Mouse (Mus musculus) kidney, adult 2 months (tissue): Measurements from ENCODE around the gene Vps16. TPM values are rescaled to one million over a fixed set of nuclear protein-coding genes. Genes with fewer than 3 reads are reported as not detected.

ENCODE experiments used
- DNase-seq: peaks from one replicate; pipeline ENCODE4 v3.0.0; 2021
- H3K27ac ChIP-seq: fragments of 200-500 bp; 2 replicates; pipeline ENCODE4 v1.5.1; 2012; ENCODE audit warnings: low read depth, low read length, control low read depth, inconsistent platforms; ENCODE audit not compliant: insufficient read depth
- H3K27me3 ChIP-seq: fragments of 200-500 bp; replicated peaks from 2 replicates; pipeline ENCODE4 v1.6.1; 2012; ENCODE audit warnings: mild to moderate bottlenecking, moderate library complexity, low read length, inconsistent platforms; ENCODE audit not compliant: control insufficient read depth, insufficient read depth
- H3K36me3 ChIP-seq: fragments of 200-500 bp; 2 replicates; pipeline ENCODE4 v1.6.1; 2012; ENCODE audit warnings: mild to moderate bottlenecking, moderate library complexity, low read length, inconsistent platforms; ENCODE audit not compliant: control insufficient read depth, insufficient read depth
- H3K4me1 ChIP-seq: fragments of 200-500 bp; 2 replicates; pipeline ENCODE4 v1.6.1; 2011; ENCODE audit warnings: low read length; ENCODE audit not compliant: control insufficient read depth, insufficient read depth
- H3K4me3 ChIP-seq: fragments of 200-500 bp; 2 replicates; pipeline ENCODE4 v1.5.1; 2011; ENCODE audit warnings: mild to moderate bottlenecking, low read depth, low read length, control low read depth; ENCODE audit not compliant: insufficient read depth
- CTCF ChIP-seq: fragments of 200-500 bp; conservative IDR thresholded peaks from 2 replicates; pipeline ENCODE4 v1.5.1; 2011; ENCODE audit warnings: low read depth, mild to moderate bottlenecking, control low read depth, low read length, moderate library complexity, mixed read lengths; ENCODE audit not compliant: insufficient read depth, insufficient read length
- POLR2A ChIP-seq: fragments of 200-500 bp; IDR thresholded peaks from one replicate; pipeline ENCODE4 v1.6.1; 2011; ENCODE audit warnings: low read depth, low read length, control low read depth
- WGBS: fragments of 180-500 bp; shearing (Covaris S2); methylation state at CpG from one replicate; pipeline ENCODE4 v1.1.7; 2018; 5-methylcytosine and 5-hydroxymethylcytosine counted together
- polyA plus RNA-seq: library from polyadenylated mRNA; depleted of rRNA; stranded (reverse); fragments of >200 nt; gene quantifications from 2 replicates; pipeline ENCODE4 v1.2.3, GENCODE M21; 2012

Gene Vps16
- polyA plus RNA-seq, 1 experiment, result 56.0 TPM

DNA sequence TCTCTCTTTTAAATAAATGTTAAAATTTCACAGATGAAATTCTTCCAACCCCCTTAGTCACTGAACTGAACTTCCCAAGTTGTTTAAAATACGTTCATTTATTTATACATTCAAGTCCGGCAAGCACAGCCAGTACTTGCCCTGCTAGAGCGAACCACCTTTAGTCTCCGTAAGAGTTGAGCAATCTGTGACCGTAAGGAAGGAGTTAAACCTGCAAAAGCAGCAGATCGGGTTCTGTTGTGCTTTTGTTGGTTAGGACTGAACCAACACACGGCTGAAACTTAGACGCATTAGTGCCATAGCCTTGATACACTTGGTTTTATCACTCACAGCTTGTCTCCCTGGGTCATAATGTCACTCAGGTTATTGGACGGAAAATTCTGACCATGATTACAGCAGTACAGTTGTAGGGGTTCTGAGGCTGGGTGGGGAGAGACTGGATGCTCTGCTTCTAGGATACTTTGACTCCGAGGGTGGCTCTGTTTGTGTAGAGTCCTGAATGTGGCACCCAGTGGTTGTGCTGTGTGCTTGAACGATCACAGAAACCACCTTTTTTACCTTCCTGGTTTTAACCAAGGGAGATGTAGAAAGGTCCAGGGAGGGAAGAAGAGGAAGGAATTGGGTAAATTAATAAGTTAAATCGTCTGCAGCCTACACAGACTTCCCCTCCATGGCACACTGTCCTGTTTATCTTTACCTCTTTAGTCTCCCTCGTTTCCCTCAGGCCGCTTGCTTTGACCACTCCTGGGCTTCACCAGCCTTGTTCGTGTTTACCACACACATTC is 37.3 kb downstream of the Vps16 start:
- H3K4me1 ChIP-seq, result peaks cover 6% of the 10 kb centered on the region; the same call in 1 of the 2 replicates
- no peak for TF ChIP-seq CTCF
- no peak for TF ChIP-seq POLR2A
- WGBS, result 55% methylated on average over 15 of the region's 15 CpGs
- H3K36me3 ChIP-seq, result no peaks in the 10 kb centered on the region
- no peak overlapping the region for H3K27ac ChIP-seq
- H3K4me3 ChIP-seq, result no peak overlapping the region
- H3K27me3 ChIP-seq, result no peaks in the 10 kb centered on the region
- DNase-seq, result no peak

DNA sequence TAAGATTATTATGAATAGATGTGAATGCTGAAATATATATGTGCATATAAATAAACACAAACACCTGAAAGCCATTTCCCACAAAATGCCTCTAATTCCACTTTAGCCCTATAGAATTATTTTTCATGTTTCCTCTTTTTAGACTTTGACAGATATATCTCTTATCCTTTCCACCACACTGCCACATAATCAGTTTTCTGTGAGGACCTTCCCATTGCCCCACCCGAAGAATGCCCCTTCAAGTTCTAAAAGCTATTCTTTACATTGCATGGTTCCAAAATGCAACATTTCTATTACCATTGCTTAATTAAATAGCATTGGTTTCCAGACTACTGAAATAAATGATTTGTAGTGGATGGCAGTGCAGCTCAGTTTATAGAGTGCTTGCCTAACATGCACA is 42.3 kb downstream of the Vps16 start:
- DNase-seq, result no peak
- WGBS, result 93% methylated on average over 1 of the region's 1 CpGs
- H3K27ac ChIP-seq, result no peak overlapping the region
- H3K27me3 ChIP-seq, result no peaks in the 10 kb centered on the region
- 0 out of 2 replicates have a peak, but pooled peaks cover 6% of the 10 kb centered on the region for H3K4me1 ChIP-seq
- TF ChIP-seq CTCF, result no peak
- TF ChIP-seq POLR2A, result no peak
- no peak overlapping the region for H3K4me3 ChIP-seq
- no peaks in the 10 kb centered on the region for H3K36me3 ChIP-seq

DNA sequence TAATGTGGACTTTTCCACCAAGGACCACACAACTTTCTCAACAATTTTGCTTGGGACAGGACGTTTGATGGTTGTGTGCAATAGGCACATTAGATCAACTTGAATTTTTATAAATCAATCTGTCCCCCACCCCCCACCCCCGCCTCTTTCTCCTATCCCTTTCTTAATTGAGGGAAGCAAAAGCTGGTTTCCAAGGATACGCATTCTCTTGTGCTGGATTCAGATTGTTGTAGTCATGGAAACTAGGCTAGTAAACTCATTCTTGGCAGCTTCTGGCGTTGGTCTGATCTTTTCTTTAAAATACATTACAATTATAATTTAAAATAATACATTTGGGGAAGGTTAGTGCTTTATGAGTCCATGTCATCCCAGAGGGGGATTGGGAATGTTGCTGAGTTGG is 45.2 kb downstream of the Vps16 start:
- Histone ChIP-seq H3K4me1 (peaks cover 14% of the 10 kb centered on the region), H3K27me3 (no peaks in the 10 kb centered on the region), H3K27ac (no peak overlapping the region), H3K36me3 (no peaks in the 10 kb centered on the region), H3K4me3 (no peak overlapping the region)
- DNase-seq, result no peak
- TF ChIP-seq POLR2A (no peak), CTCF (no peak)
- WGBS, result 66% methylated on average over 4 of the region's 4 CpGs

DNA sequence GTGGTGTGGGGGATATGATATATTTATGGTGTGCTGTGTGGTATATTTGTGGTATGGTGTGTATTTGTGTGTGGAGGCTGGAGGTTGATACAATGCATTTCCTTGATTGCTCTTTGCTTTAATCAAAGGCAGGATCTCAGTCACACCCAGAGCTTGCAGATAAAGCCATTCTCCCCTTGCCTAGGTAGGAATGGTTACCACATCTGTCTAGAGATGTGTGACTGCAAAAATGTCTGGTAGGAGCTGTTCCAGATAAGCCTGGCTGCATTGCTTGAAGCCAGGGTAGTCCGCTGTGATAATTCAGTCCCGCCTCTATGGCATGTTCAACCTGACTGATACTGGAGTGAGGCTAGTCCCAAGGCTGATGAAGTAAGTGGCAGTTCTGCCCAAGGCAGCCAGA is 45.8 kb downstream of the Vps16 start:
- TF ChIP-seq POLR2A (no peak), CTCF (no peak)
- peaks cover 14% of the 10 kb centered on the region for H3K4me1 ChIP-seq
- no peak overlapping the region for H3K4me3 ChIP-seq
- DNase-seq, result no peak
- H3K27me3 ChIP-seq, result no peaks in the 10 kb centered on the region
- no peaks in the 10 kb centered on the region for H3K36me3 ChIP-seq
- 80% methylated on average over 2 of the region's 2 CpGs for WGBS
- no peak overlapping the region for H3K27ac ChIP-seq

DNA sequence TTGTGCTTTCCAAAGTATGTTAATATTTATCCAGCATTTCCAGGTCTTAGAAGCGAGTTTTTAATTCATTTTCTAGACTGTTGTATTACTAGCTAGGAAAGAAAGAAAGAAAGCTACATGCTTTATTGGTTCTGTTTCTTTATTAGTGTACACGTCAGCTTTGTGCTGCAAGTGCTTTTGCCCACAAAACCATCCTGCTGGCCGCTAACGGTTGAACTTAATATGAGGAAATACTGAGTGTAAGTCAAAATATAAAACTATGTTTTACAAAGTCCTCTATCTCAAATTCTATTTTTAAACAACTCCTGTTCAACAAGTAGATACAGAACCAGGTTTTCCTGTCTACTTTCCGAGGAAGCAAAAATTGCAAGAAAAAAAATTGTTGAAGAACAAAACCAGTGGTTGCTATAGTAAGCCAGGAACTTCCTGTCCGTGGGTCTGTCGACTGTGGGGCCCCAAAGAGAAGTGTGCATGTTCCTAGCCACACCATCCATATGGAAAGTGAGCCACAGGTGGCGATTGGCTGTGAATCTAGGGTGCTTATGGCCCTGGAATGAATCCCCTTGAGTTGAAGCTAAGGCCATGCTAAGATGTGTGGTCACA is 48.9 kb downstream of the Vps16 start:
- no peak for DNase-seq
- WGBS, result 52% methylated on average over 8 of the region's 8 CpGs
- Histone ChIP-seq H3K4me1 (peaks cover 17% of the 10 kb centered on the region), H3K27me3 (no peaks in the 10 kb centered on the region), H3K27ac (no peak overlapping the region), H3K4me3 (no peak overlapping the region), H3K36me3 (no peaks in the 10 kb centered on the region)
- TF ChIP-seq CTCF, result no peak
- no peak for TF ChIP-seq POLR2A

DNA sequence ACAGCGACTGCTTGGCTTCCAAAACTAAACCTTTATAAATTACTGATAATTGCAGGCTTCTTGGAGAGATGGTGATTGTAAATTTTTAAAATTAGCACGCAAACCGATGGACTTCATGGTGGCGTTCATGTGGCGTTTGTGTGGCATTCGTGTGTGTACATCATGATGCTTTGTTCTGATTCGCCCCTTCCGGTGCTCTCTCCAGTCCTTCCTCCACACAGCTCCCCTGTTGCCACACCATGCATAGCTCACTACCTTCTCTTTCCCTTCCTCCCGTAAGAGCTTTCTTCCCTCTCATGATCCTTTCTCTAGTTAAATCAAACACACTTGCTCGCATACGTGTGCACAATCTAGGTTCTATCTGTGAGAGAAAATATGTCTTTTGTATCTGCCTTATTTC is 51.6 kb downstream of the Vps16 start:
- TF ChIP-seq POLR2A (no peak), CTCF (no peak)
- Histone ChIP-seq H3K4me3 (no peak overlapping the region), H3K36me3 (no peaks in the 10 kb centered on the region), H3K27me3 (no peaks in the 10 kb centered on the region), H3K27ac (no peak overlapping the region), H3K4me1 (peaks cover 15% of the 10 kb centered on the region)
- 96% methylated on average over 11 of the region's 11 CpGs for WGBS
- DNase-seq, result no peak

DNA sequence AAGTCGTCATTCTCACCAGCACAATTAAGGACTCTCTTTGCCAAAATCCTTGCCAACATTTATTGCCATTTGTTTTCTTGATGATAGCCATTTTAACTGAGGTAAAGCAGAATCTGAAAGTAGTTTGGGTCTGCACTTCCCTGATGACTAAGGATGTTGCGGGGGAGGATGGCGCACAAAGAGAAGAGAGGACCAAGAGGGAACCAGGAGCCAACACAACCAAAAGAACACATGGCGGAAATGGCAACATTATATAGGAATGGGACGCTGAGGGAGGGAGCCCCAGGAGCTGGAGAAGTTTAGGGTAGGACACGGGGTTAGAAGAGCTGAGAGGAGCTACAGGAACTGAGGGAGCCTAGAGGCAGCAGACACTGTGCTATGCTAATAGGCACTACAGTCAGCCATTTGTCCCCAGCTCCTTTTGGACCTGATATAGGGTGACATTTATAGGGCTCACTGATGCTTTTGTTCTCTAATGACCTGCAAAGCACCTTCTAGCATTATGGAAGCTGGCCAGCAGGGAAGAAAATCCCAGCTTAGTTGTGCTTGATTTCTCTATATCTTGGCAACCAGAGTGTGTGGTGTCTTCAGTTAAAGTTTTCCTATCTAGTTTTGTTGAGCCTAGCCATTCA is 52.6 kb downstream of the Vps16 start:
- TF ChIP-seq POLR2A (no peak), CTCF (no peak)
- DNase-seq, result no peak
- Histone ChIP-seq H3K27me3 (no peaks in the 10 kb centered on the region), H3K36me3 (no peaks in the 10 kb centered on the region), H3K27ac (no peak overlapping the region), H3K4me1 (peaks cover 17% of the 10 kb centered on the region), H3K4me3 (no peak overlapping the region)
- WGBS, result 60% methylated on average over 6 of the region's 6 CpGs
